Mouse (Mus musculus) lung, postnatal 0 days (tissue): ENCODE results near the gene Fyco1.

Source experiments
- CTCF ChIP-seq: IDR thresholded peaks from 2 replicates; pipeline ENCODE4 v1.5.1; 2016; ENCODE audit warnings: antibody characterized with exemption, mild to moderate bottlenecking
- EP300 ChIP-seq: IDR thresholded peaks from 2 replicates; pipeline ENCODE4 v1.6.1; 2016; ENCODE audit warnings: antibody characterized with exemption, mild to moderate bottlenecking, control low read depth

GRCm38 (mm10) chr9:123754333-123754732 lies 97.4 kb downstream of the Fyco1 start:
- TF ChIP-seq CTCF = no peak
- TF ChIP-seq EP300 = no peak
